Mouse (Mus musculus) myocyte (in vitro differentiated cells): ENCODE results near the gene 4930562C15Rik.
"Not testable (repeated sequence)": the region's sequence is repeated elsewhere in the genome, so short reads cannot be mapped to it uniquely, and the experiment has no call there.

ENCODE experiments used
- E2F4 ChIP-seq: IDR thresholded peaks from one replicate; pipeline ENCODE4 v1.6.1; 2011; ENCODE audit warnings: mild to moderate bottlenecking, control low read depth, moderate library complexity; ENCODE audit not compliant: insufficient read depth
- MAX ChIP-seq: IDR thresholded peaks from one replicate; pipeline ENCODE4 v1.6.1; 2011; ENCODE audit warnings: low read depth, mild to moderate bottlenecking, control low read depth
- MYOD1 ChIP-seq, 3 experiments: IDR thresholded peaks; one replicate each; pipeline ENCODE4 v1.6.1; 2011; ENCODE audit warnings: control low read depth in 2 of 3, low read depth in 2 of 3, mild to moderate bottlenecking in 2 of 3, moderate library complexity in 1 of 3; ENCODE audit not compliant: insufficient read length in 2 of 3, control insufficient read depth in 1 of 3
- MYOG ChIP-seq, 3 experiments: IDR thresholded peaks; one replicate each; pipeline ENCODE4 v1.6.1; 2011; ENCODE audit warnings: control low read depth in 2 of 3, low read depth in 2 of 3, mild to moderate bottlenecking in 2 of 3; ENCODE audit not compliant: insufficient read length in 2 of 3, control insufficient read depth in 1 of 3, insufficient read depth in 1 of 3
- POLR2A ChIP-seq: IDR thresholded peaks from one replicate; pipeline ENCODE4 v1.6.1; 2011; ENCODE audit warnings: low read depth, mild to moderate bottlenecking, control low read depth, moderate library complexity; ENCODE audit not compliant: insufficient read length
- SRF ChIP-seq: IDR thresholded peaks from one replicate; pipeline ENCODE4 v1.6.1; 2011; ENCODE audit warnings: low read depth; ENCODE audit not compliant: control insufficient read depth, insufficient read length
- TCF12 ChIP-seq: IDR thresholded peaks from one replicate; pipeline ENCODE4 v1.6.1; 2011; ENCODE audit warnings: mild to moderate bottlenecking, control low read depth; ENCODE audit not compliant: poor library complexity, insufficient read depth, severe bottlenecking
- USF1 ChIP-seq: IDR thresholded peaks from one replicate; pipeline ENCODE4 v1.6.1; 2011; ENCODE audit warnings: low read depth, mild to moderate bottlenecking, control low read depth, moderate library complexity

GRCm38 (mm10) chr16:4824466-4824865 is 10.8 kb upstream of the 4930562C15Rik start:
- not testable (repeated sequence) for TF ChIP-seq E2F4; POLR2A; SRF; MYOG (IDR thresholded peaks at IDR 0.05; ENCODE audit: control insufficient read depth in 1 of 3, insufficient read depth in 1 of 3, insufficient read length in 2 of 3, low read depth in 2 of 3); MAX; TCF12; USF1; MYOD1 (IDR thresholded peaks at IDR 0.05; ENCODE audit: control insufficient read depth in 1 of 3, insufficient read length in 2 of 3, low read depth in 2 of 3)
